Mouse (Mus musculus) liver, embryonic 15.5 days (tissue): ENCODE results near the gene Znrf3. TPM values are rescaled to one million over a fixed set of nuclear protein-coding genes. Genes with fewer than 3 reads are reported as not detected.
"Not testable (repeated sequence)": the region's sequence is repeated elsewhere in the genome, so short reads cannot be mapped to it uniquely, and the experiment has no call there.

ENCODE experiments used
- ATAC-seq: fragments of 200-750 bp; cut with Nextera tagmentation; 2 replicates; pipeline ENCODE4 v1.8.0; 2017; ENCODE audit warnings: moderate number of reproducible peaks, mild to moderate bottlenecking, moderate library complexity; ENCODE audit not compliant: insufficient read depth
- H3K27ac ChIP-seq: fragments of 300-500 bp; sonication (generic); replicated peaks from 2 replicates; pipeline ENCODE4 v1.5.1; 2015; ENCODE audit warnings: mild to moderate bottlenecking, inconsistent platforms
- H3K27me3 ChIP-seq: fragments of 300-500 bp; sonication (generic); 2 replicates; pipeline ENCODE4 v1.6.1; 2015; ENCODE audit warnings: mild to moderate bottlenecking, inconsistent platforms
- H3K36me3 ChIP-seq: fragments of 300-500 bp; sonication (generic); replicated peaks from 2 replicates; pipeline ENCODE4 v1.6.1; 2015; ENCODE audit warnings: moderate library complexity, mild to moderate bottlenecking, inconsistent platforms
- H3K4me1 ChIP-seq: fragments of 300-500 bp; sonication (generic); replicated peaks from 2 replicates; pipeline ENCODE4 v1.6.1; 2015; ENCODE audit warnings: inconsistent platforms
- H3K4me2 ChIP-seq: fragments of 300-500 bp; sonication (generic); 2 replicates; pipeline ENCODE4 v1.6.1; 2015; ENCODE audit warnings: moderate library complexity, mild to moderate bottlenecking, inconsistent platforms
- H3K4me3 ChIP-seq: fragments of 300-500 bp; sonication (generic); replicated peaks from 2 replicates; pipeline ENCODE4 v1.5.1; 2015; ENCODE audit warnings: mild to moderate bottlenecking, inconsistent platforms
- H3K9ac ChIP-seq: fragments of 300-500 bp; sonication (generic); 2 replicates; pipeline ENCODE4 v1.6.1; 2015; ENCODE audit warnings: moderate library complexity, mild to moderate bottlenecking, inconsistent platforms
- H3K9me3 ChIP-seq: fragments of 300-500 bp; sonication (generic); replicated peaks from 2 replicates; pipeline ENCODE4 v1.6.1; 2016; ENCODE audit warnings: inconsistent platforms
- WGBS: fragments of 180-500 bp; shearing (Covaris S2); methylation state at CpG from one replicate; pipeline ENCODE4 v1.1.7; 2015; ENCODE audit warnings: mixed read lengths; ENCODE audit not compliant: insufficient replicate concordance; 5-methylcytosine and 5-hydroxymethylcytosine counted together
- polyA plus RNA-seq: library from polyadenylated mRNA; unstranded; fragments of >200 nt; fragmentation: Nextera tagmentation; extraction: Ambion mirVana; gene quantifications from 2 replicates; pipeline ENCODE4 v1.2.1, GENCODE M21; 2015

Znrf3 gene
- 2.8 and 3.0 TPM in 2 replicates for polyA plus RNA-seq

- Histone ChIP-seq H3K27me3 (peaks cover 42% of the 10 kb centered on the region), H3K4me1 (peaks cover 31% of the 10 kb centered on the region), H3K4me3 (peak within 1 kb of the TSS; percentile 75), H3K9me3 (no peaks in the 10 kb centered on the region), H3K27ac (peak within 1 kb of the TSS; percentile 61), H3K9ac (peak within 1 kb of the TSS; percentile 67), H3K36me3 (no peaks in the 10 kb centered on the region), H3K4me2 (peak within 1 kb of the TSS; percentile 100)
- ATAC-seq: peak; percentile 88
- under 1% methylated on average over 62 of the region's 106 CpGs for WGBS
Measured at GRCm38 (mm10) chr11:5444599-5445451, at the start of gene Znrf3. Gene Znrf3, minus strand, starts transcription at chr11:5444847.

- WGBS: 50% methylated on average over 2 of the region's 2 CpGs
- no peaks in the 10 kb centered on the region for H3K36me3 ChIP-seq
- no peak overlapping the region for H3K4me2 ChIP-seq
- H3K9me3 ChIP-seq: no peaks in the 10 kb centered on the region
- no peak overlapping the region for H3K4me3 ChIP-seq
- H3K9ac ChIP-seq: no peak overlapping the region
- no peaks in the 10 kb centered on the region for H3K27me3 ChIP-seq
- H3K4me1 ChIP-seq: peaks cover 24% of the 10 kb centered on the region
- H3K27ac ChIP-seq: no peak overlapping the region
- no peak for ATAC-seq
Measured at GRCm38 (mm10) chr11:5493869-5494268, 49.2 kb upstream of the Znrf3 start.

GRCm38 (mm10) chr11:5491912-5492311 lies 47.3 kb upstream of the Znrf3 start:
- no peaks in the 10 kb centered on the region for H3K36me3 ChIP-seq
- peaks cover 13% of the 10 kb centered on the region; the same call in 1 of the 2 replicates for H3K4me1 ChIP-seq
- H3K9ac ChIP-seq: no peak overlapping the region
- no peak for ATAC-seq
- H3K27ac ChIP-seq: peak overlapping the region; percentile 48; the same call in 1 of the 2 replicates
- no peak overlapping the region for H3K4me3 ChIP-seq
- no peaks in the 10 kb centered on the region for H3K9me3 ChIP-seq
- H3K27me3 ChIP-seq: no peaks in the 10 kb centered on the region
- H3K4me2 ChIP-seq: no peak overlapping the region
- WGBS: 46% methylated on average over 7 of the region's 7 CpGs

DNA sequence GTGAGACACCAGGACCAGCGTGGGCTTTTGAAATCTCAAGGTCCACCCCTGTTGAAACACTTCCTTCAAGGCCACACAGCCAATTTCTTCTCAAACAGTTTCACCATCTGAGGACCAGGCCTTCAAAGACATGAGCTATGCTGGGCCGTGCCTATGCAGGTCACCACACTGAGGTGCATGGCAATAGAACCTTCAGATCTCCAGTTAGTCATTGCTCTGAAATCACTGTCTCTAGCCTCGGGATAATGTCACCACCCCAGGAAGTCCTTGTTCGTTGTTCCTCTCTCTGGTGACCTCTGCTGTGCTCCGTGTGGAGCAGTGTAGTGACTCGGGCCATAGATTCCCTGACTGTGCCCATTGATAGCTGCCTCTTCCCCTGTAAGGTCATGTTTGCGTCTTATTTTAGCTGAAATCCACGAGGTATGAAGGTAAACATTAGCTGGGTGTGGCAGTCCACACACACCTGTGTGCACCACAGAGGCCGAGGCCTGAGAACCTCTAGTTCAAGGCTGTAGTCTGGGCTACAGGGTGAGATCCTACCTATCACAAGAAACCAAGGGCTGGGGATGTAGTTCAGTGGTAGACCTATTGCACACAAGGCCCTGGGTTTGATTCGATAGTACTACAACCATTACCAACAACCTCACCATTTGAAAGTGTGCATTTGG lies 46.5 kb upstream of the Znrf3 start:
- H3K27me3 ChIP-seq: no peaks in the 10 kb centered on the region
- no peaks in the 10 kb centered on the region for H3K9me3 ChIP-seq
- ATAC-seq: no peak
- no peak overlapping the region for H3K27ac ChIP-seq
- no peak overlapping the region for H3K4me2 ChIP-seq
- no peaks in the 10 kb centered on the region for H3K36me3 ChIP-seq
- H3K4me3 ChIP-seq: no peak overlapping the region
- no peak overlapping the region for H3K9ac ChIP-seq
- WGBS: 65% methylated on average over 10 of the region's 10 CpGs
- peaks cover 18% of the 10 kb centered on the region for H3K4me1 ChIP-seq

DNA sequence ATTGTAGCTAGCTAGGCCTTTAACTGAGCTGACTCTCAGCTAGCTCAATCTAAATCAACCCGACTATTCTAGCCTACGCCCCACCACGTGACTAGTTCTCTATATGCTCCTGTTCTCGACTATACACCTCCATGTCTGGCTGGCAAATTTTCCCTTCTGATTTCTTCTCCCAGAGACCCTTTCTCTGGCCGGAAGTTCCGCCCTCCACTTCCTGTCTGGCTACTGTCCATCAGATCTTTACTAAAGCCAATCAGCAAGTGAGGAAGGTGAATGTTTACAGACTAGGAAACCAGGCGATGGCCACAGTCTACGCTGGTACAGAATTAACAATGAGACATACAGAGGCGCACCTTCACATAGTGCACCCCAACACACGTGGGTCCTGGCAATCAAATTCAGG lies 44.8 kb upstream of the Znrf3 start:
- H3K9ac ChIP-seq, H3K36me3 ChIP-seq, H3K4me2 ChIP-seq, ATAC-seq, H3K27me3 ChIP-seq, H3K27ac ChIP-seq, H3K4me3 ChIP-seq, H3K9me3 ChIP-seq: not testable (repeated sequence)
- H3K4me1 ChIP-seq: peaks cover 27% of the 10 kb centered on the region
- 79% methylated on average over 10 of the region's 10 CpGs for WGBS

- Histone ChIP-seq H3K36me3 (no peaks in the 10 kb centered on the region), H3K27me3 (no peaks in the 10 kb centered on the region), H3K4me3 (peak overlapping the region; percentile 54), H3K27ac (peak overlapping the region; percentile 70), H3K9ac (peak overlapping the region; percentile 62), H3K4me2 (peak overlapping the region; percentile 80), H3K4me1 (peaks cover 13% of the 10 kb centered on the region), H3K9me3 (no peaks in the 10 kb centered on the region)
- peak; percentile 75 for ATAC-seq
- WGBS: 6% methylated on average over 15 of the region's 15 CpGs
Measured at GRCm38 (mm10) chr11:5485193-5486011, 40.8 kb upstream of the Znrf3 start.

- 75% methylated on average over 13 of the region's 13 CpGs for WGBS
- no peak overlapping the region for H3K9ac ChIP-seq
- ATAC-seq: no peak
Measured at GRCm38 (mm10) chr11:5482581-5482980, 37.9 kb upstream of the Znrf3 start.

DNA sequence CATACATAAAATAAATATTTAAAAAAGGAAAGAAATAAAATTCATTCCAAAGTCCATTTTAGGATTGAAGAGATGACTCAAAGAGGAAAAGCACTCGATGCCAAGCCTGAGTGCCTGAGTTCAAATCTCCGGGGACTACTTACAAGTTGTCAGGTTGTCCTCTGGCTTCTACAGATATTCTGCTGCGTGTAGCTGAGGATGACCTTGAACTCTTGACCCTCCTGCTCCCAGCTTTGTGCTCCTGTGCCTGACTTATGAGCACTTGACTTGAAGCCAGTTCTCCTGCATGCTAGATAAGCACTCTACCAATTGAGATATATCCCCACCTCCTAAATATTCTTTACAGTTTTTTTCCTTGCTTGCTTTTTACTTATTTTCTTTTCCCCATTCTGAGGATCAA lies 34.2 kb upstream of the Znrf3 start:
- Histone ChIP-seq H3K27me3 (no peaks in the 10 kb centered on the region), H3K36me3 (no peaks in the 10 kb centered on the region), H3K4me3 (no peak overlapping the region), H3K27ac (no peak overlapping the region), H3K4me2 (no peak overlapping the region), H3K9me3 (no peaks in the 10 kb centered on the region), H3K4me1 (no peaks in the 10 kb centered on the region), H3K9ac (no peak overlapping the region)
- 65% methylated on average over 3 of the region's 3 CpGs for WGBS
- no peak for ATAC-seq

More at GRCm38 (mm10) chr11:5482581-5482980, 37.9 kb upstream of the Znrf3 start:
- Histone ChIP-seq H3K4me2 (no peak overlapping the region), H3K36me3 (no peaks in the 10 kb centered on the region), H3K4me1 (peaks cover 13% of the 10 kb centered on the region), H3K27me3 (no peaks in the 10 kb centered on the region), H3K4me3 (no peak overlapping the region), H3K27ac (no peak overlapping the region), H3K9me3 (no peaks in the 10 kb centered on the region)

DNA sequence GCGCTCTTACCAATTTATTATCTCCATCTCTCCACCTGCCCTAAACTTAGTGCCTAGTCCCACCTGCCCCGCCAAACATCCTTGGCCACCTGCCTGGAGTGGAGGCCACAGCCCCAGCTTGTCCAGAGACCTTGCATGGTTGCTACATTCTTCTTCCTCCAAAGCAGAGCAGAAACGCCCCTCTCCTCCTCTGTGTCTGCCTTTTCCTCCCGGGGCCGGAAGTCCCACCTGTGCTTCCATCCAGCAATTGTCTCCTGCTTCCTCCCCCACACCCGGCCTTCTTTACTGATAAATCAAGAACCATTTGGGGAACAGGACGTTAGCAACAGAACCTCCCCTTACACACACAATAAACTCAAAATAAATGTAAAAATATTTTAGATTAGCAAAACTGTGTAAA lies 33.5 kb upstream of the Znrf3 start:
- no peaks in the 10 kb centered on the region for H3K4me1 ChIP-seq
- no peaks in the 10 kb centered on the region for H3K27me3 ChIP-seq
- no peaks in the 10 kb centered on the region for H3K9me3 ChIP-seq
- H3K4me2 ChIP-seq: no peak overlapping the region
- no peak overlapping the region for H3K4me3 ChIP-seq
- H3K27ac ChIP-seq: no peak overlapping the region
- WGBS: 52% methylated on average over 7 of the region's 7 CpGs
- no peak for ATAC-seq
- H3K9ac ChIP-seq: no peak overlapping the region
- no peaks in the 10 kb centered on the region for H3K36me3 ChIP-seq

DNA sequence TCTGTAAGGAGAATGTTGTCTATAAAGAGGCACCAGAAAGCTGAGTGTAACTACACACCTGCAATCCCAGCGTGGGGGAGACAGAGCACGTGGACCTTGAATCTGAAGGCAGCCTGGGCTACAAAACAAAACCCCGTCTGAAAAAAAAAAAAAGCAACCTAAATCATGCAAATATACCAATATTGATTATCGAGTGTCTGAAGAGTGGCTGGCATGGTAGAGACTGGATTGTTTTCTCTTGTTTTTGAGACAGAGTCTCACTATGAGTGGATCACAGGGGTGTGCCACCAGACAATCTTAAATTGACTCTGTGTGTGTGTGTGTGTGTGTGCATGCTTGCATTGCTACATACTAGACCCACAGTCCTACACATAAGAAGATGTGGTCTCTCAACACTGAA lies 32.2 kb upstream of the Znrf3 start:
- Histone ChIP-seq H3K27me3 (no peaks in the 10 kb centered on the region), H3K9me3 (no peaks in the 10 kb centered on the region), H3K36me3 (no peaks in the 10 kb centered on the region), H3K9ac (no peak overlapping the region), H3K27ac (no peak overlapping the region), H3K4me1 (no peaks in the 10 kb centered on the region), H3K4me3 (no peak overlapping the region), H3K4me2 (no peak overlapping the region)
- no peak for ATAC-seq
- 63% methylated on average over 4 of the region's 4 CpGs for WGBS
